Mouse (Mus musculus) layer of hippocampus, adult 9-11 months (tissue): ENCODE data around the gene Nmur1.
A peak's percentile ranks its signal among the peaks of the same experiment; 100 is the strongest.

Experiments used
- DNase-seq: peaks from one replicate; pipeline ENCODE4 v3.0.0; 2022

The Nmur1 gene

DNA sequence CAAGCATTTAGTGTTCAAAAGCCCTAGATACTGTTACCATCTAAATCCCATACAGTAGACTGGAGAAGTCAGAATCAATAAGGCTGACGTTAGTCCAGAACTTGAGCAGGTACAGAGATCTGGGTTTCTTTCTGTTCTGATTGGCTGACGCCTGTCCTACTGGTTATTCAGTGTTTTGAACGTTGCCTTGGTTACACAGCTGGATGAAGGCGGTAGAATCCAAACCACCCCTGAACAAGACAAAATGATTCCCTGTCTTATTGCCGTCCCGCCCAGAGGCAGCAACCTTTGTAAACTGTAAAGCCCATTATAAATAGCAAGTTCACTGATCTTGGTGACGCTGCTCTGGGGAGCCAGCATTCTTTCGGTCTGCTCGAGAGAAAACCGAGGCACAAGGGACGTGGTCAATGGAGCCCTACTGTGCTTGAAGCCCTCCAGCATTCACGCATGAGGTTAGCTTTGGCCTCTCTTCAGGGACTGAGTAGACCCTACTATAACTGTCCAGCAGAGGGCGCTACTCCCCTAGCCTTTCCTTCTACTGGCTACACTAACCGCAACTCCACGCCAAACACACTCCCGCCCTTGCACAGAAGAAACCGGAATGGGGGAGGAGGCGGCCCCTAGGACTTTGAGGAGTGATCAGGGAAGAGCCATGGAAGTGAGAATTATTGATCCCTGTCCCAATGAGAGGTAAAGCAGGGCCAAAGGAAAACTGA, 14.3 kb upstream of the Nmur1 start:
- DNase-seq = peak; percentile 93

DNA sequence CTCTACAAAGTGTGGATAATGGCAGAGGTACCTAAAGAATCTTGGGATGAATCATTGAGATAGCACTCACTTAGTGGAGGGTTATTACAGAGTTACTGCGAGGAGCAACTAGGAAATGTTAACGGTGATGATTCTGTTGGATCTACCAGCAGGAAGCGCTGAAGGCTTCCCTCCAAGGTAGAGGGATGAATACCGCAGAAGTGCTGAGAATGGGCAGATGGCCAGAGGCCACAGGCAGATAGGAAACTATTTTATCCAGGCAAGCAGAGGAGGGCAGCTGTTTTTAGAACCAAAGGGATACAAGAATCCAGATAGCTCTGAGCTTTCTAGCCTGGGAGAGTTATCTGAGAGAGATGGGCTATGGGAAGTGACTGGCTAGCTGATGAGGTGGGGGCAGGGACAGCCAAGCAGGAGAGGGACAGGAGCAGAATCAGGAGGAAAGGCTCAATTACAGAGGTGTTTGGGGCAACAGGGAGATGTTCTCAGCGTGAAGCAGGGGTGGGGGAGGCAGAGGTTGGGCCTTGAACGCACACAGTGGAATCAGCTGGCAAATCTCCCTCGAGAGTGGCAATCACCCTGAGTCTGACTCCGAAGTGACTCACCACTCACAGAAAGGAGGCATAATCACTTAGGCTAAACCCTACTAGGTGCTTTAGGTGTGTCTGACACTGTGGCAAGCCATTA, 13.6 kb upstream of the Nmur1 start:
- no peak for DNase-seq

DNA sequence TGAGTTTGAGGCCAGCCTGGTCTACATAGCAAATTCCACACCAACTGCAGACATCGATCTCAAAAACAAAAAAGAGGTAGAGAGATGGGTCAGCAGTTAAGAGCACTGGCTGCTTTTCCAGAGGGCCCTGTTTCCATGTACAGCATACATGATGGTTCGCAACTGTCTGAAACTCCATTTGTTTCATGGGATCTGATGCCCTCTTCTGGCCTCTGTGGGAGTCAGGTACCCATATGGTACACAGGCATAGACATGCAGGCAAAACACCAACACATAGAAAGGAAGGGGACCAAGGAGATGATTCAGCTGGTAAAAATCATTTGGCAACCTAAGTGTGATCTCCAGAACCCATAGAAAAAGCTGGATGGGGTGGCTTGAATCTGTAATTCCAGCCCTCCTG, 12.5 kb upstream of the Nmur1 start:
- DNase-seq = peak; percentile 47

DNA sequence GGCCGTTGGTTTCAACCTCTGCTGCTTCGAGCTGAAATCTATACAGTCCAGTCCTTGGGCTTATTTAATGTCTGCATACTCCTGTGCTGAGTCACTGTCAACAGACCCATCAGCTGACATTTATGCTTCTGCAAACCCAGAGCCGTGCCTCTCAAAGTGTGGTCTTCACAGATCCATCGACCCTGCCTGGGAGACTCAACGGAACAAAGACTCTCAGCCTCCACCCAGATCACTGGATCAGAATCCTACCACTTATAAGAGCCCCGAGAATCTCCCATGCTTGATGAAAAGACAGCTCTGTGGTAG, 11.9 kb upstream of the Nmur1 start:
- no peak for DNase-seq

DNA sequence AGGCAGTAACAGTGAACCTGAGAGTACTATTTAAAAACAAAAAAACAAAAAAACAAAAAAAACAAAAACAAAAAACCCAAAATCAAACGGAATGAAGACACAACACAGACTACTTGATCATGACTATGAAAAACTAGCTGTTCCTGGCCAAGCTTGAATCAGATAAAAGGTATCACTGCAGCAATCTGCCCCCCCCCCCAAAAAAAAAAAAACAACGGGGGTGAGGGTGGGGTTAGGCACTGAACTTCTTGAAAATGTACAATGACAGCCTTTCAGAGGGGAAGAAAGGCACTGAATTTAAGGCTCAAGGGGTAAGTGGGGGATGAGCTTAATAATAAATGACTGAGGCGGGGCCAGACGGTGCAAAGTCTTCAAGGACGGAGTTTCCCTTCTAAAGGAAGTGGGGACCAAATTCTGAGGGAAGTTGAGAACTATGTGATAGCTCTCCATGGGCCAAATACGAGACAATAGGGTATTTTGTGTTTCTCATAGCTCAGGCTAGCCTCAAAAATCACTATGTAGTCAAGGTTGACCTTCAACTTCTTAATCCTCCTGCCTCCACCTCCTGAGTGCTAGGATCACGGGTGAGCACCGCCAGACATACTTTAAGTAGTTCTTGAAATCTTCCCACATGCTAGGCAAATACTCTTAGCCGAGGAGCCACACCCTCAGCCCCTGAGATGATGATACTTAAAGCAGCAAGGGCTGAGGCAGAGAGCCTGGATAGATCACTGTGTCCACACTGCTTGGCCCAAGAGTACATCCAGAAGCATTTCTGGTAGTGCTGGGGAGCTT, 11.4 kb upstream of the Nmur1 start:
- DNase-seq = no peak

DNA sequence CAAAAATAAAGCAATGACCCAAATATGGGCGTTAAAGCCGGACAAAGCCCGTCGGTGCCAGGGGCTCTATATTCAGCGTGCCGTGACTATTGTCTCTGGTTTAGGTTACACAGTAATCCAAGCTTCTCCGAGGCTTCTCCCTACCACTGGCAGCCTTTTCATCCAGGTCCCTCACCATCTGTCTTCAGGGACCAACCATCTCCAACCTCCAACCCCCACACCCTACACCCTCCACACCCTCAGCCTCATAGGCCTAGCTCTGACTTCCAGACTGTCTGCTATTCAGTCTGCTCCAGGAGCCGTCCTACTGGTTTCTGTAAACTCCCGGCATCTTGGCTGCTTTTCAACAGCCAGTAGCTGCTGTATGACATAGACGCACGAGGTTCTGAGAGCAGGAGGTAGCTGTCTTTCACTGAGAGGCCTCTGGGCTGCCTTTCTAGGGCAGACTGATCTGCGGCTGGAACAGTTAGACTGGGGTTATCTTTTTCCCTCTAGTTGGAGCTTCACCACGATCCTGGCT, 9.3 kb upstream of the Nmur1 start:
- peak; percentile 86 for DNase-seq

DNA sequence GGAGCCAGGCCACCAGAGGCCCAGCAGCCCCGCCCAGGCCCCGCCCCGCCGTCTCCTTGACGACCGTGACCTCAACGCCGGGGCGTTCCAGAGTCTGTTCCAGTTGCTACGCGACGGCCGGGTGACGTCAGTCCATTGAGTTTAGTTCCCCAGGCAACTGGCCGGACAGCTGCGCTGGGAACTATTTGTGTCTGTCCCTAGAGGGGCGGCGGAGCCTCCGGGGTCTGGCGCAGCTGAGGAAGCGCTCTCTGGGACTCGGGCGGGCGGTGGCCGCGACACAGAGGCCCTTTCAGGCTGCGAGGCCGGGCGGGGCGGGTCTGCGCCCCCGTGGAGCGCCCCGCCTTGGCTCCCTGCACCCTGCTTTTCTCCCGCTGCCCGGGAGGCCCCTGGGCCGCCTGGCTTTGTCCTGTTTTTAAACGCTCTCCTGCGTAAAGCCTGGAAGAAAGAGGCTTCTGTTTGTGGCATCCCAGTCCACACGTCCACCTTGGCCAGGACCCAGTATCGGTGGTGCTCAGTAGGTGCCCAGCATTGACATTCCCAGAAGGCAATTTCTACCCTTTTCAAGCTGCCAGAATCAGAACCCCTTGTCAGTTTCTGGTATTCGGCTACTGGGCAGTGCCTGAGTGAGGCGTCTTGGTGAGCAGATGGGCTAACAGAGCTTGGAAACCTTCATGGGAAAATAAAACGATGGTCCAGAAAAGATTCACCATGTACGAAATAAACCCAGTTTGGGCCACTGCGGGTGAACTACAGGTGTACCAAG, 8.6 kb upstream of the Nmur1 start:
- DNase-seq = peak; percentile 99

DNA sequence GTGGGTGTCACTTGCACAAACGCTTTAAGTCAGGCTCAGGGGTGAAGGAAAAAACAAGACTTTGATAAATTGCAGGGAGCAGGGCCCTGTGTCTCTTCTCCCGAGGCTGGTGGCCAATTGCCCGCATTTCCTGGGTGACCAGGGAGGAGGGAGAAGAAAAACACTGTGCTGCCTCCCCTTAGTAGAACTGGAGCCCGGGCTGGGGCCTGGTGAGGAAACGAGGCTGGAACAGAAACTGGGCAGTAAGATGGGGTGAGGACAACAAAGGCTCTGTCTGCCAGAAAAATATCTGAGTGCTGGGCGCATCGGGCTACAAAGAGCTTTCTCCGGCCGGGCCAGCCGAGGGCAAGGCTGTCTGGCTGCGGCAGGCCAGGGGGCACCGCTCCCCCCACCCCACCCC, 8.0 kb upstream of the Nmur1 start:
- peak; percentile 85 for DNase-seq

DNA sequence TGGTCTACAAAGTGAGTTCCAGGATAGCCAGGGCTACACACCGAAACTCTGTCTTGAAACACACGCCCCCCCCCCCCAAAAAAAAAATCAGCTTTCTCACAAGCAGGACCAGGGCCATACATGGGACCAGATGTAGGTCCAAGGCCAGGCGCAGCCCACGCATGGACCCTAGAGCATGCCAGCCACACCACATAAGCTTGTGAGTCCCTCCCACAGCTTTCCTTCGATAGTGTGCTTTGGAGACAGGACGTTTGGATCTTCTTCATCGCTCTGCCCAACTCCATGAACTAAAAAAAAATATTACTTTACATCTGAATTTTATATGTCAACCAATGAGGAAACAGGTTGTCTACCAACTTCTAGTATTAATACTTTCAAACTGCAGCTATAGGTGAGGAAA, 7.3 kb upstream of the Nmur1 start:
- no peak for DNase-seq

DNA sequence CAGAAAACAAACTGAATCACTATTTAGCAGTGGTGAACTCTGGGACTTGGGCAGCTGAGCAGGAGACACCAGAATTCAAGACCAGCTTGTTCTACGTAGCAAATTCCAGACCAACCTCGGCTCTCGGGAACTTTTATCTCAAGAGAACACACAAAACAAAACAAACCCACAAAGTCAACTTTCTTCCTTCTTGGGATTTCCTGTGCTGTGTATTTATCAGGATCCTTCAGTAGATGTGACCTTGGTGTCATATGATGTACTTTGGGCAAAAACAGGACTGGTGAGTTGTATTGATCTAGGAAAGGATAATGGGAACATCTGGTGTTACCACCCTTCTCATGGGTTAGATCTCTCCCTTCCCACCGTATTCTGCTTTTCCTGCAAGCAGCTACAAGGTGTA, 6.8 kb upstream of the Nmur1 start:
- no peak for DNase-seq

DNA sequence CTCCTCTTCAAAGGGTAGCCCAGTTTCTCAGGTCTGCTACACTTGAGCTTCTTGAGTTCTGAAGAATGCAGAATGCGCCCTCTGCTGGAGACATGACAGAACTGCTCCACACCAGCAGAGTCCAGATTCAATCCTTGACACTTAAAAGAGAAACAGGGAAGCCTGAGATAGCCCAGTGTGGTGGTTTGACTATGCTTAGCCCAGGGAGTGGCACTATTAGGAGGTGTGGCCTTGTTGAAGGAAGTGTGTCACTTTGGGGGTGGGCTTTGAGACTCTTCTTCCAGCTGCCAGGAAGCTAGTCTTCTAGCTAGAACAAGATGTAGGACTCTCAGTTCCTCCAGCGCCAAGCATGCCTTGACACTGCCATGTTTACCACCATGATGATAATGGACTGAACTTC, 4.0 kb upstream of the Nmur1 start:
- peak; percentile 73 for DNase-seq

DNA sequence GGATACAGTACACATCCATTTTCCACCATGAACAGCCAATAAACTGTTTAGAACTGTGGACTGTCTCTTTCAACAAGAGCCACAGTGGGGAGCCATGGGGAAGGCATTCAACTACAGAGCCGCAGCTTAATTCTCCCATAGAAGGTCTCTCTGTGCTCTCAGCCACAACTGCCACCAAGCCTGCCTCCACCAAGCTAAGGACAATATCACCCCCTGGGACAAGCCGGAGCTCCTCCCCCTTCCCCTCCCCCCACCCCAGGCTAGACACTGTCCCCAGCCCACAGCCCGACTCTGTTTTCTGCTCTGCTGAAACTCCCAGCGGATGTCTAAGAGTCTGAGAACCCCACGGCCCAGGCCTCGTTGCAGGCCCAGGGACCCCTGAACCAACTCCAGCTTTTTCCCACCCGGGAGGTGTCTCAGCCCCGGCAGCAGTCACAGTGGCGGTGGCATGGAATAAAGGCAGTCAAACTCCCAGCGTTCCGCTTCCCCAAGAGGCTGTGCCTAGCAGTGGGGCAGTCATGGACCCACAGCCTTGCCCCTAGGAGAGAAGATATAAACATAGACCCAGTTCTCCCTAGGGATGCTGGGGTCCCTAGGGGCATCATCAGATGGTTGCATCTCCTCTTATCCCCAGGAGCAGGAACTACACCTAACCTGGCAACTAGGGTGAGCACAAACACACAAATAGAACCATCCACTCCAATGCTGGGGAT, 1.0 kb downstream of the Nmur1 start:
- no peak for DNase-seq

DNA sequence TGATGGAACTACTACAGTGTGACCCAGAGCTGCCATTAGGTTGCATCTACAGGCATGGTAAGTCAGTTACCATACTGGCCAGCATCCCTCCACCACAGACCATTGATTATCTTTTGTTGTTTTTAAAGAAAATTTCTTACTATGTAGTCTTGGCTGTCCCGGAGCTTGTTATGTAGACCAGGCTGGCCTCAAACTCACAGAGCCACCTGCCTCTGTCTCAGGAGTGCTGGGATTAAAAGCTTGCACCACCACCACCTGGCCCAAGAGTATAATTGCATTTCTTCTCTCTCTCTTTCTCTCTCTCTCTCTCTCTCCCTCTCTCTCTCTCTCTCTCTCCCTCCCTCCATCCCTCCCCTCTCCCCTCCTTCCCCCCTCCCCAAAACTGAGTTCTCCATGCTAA, 1.7 kb downstream of the Nmur1 start:
- DNase-seq = no peak

DNA sequence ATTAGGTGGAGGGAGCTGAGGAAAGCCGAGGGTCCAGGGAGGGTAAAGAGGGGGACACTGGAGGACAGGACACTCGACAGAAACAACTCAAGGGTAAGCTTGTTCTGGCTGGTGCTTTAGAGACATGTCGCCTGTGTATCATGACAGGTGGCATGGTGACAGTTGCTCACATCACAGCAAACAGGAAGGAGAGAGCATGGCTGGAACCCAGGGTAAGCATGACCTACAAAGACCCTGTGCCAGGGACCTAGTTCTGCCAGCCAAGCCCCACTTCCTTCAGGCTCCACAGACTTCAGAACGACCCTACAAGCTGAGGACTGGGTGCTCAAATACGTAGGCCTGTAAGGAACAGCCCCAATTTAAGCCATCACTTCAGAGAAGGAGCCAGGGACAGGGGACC, 2.1 kb downstream of the Nmur1 start:
- no peak for DNase-seq

DNA sequence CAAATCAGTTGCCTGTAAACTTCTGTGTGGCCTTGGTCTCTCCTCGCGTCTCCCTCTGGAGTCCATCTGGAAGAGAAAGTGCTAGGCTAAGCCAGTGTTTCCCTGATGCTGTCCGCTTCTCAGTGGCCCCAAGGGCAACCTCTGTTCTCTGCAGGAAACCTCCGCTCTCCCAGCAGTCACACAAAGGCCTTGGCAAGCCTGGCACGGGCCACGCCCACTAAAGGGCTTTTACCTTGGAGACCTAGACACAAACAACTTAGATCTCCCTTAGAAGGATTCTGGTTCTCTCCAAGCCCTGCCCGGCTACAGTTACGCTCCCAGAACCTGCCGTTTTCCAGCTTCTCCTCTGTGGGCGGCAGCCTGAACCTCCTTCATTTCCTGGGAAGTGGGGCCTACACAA, 5.0 kb downstream of the Nmur1 start:
- no peak for DNase-seq

DNA sequence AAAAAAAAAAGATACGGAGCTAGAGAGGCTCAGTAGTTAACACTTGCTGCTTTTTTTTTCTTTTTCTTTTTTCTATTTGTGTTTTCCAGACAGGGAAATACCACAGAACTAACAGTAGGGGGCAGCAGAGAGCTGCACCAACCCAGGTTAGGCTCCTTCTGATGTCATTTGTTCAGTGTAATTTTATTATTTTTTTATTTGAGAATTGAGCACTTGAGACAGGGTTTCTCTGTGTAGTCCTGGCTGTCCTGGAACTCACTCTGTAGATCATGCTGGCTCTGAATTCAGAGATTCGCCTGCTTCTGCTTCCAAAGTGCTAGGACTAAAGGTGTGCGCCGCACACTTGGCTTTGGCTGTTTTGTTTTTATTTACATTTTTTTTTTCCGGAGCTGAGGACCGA, 9.7 kb downstream of the Nmur1 start:
- DNase-seq = no peak

DNA sequence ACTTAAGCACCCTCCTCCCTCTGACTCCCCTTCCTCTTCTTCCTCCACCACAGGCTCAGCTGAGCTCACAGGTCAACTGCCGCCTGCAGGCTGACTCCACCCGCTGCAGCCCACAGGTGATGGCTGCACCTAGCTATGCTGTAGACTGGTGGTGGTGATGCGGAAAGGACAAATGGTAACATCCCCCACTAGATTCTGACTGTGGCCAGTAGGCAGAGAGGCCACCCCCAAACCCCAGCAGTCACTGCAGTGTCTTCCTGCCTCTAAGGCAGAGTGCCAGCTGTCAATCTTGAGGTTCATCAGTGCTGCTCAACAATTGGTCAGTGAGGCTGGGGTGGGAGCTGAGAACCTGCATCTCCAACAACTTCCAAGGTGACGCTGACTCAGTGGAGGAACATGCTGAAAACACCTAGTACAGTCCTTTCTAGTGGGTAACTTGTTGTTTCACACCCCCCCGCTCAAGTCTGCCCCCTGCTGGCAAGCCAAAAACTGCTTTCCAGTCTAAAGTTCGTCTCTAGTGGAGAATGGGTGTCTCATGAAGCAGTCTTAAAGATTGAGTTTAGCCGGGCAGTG, 10.3 kb downstream of the Nmur1 start:
- DNase-seq = no peak

DNA sequence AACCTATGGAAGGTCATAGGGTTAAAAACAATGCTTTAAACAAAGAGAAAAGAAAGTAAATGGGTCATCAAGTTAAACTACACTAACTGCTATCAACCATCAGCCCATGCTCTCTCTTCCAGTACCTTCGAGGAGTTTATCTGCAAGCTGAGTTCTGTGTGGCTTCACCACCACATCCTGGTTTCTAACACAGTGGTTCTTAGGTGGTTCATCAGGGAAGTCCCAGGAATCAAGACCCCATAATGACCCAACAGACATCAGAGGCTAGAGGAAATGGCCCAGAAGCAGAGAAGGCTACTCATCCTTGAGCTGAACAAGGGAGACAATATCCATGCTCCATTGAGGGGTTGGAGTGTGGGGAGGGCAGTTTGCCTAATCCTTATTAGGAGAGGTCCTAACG, 10.9 kb downstream of the Nmur1 start:
- no peak for DNase-seq

DNA sequence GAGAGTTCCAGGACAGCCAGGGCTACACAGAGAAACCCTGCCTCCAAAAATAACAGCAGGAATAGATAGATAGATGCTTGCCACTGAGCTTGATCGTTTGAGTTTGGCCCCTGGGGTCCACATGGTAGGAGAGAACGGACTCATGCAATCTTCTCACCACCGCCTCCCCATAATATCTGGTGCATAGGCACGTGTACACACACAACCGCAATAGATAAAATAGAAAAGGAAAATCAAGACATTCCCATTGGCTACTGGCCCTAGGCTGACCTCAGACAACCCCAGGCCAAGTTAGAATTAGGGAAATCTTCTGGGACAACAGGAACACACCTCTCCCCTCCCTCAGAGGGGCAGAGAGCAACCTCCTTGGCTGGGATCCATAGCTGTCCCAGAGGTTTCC, 11.3 kb downstream of the Nmur1 start:
- DNase-seq = no peak

DNA sequence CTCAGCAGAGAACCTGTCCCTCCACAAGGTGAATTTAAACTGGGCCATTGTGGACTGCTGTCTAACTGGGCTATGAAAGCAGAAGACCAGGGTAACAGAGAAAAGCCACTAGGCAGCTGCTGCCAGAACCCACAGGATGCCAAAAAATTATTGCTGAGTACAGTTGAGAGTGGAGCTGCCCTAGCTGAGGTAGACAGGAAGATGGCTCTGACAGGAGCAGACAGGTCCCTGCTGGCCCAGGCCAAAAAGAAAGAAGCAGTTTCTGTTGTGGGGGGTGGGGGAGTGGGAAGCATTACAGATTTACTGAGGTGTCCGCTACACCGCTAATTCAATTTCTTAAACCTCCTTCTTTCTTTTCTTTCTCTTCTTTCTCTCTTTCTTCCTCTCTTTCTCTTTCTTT, 16.6 kb downstream of the Nmur1 start:
- no peak for DNase-seq

DNA sequence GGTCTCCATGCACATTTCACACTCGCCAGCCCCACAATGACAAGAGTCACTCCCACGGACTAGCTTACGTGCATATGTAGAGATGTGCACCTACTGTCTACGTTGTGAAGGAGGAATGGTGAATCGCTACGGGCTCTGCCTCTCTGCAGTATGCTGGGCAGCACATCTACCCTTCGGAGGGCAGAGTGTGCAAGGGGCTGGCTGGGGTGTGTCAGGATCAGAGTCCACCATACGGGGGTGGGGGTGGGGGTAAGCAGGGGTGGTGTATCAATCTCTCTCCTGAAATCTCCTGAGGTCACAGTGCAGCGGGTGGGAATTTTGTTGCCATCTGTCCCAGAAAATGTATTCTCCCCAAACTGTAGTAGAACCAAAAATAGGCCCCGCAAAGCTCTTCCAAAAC, 17.5 kb downstream of the Nmur1 start:
- DNase-seq = no peak

DNA sequence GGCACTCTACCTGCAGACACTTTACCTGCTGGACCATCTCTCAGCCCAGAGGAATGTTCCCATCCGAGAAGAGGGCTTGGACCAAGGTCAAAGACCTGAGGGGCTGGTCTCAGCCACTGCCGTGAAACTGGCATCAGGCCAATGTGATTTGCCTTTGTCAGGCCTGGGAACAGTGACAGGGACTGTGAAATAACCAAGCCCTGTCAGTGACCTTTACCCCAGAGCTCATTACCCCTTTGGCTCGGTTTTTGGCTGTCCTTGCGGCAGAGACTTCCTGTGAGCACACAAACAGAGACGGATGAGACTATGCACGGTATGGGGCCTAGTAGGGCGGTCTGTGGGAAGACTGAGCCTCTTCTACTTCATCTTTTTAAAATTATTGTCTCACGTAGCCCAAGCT, 19.1 kb downstream of the Nmur1 start:
- DNase-seq = peak; percentile 44
